Mouse (Mus musculus) megakaryocyte, embryonic 14.5 days (primary cell): ENCODE data around the gene Scube2.

Experiments
- FLI1 ChIP-seq: IDR thresholded peaks from 2 replicates; pipeline ENCODE4 v1.6.1; 2012; ENCODE audit warnings: low read length, inconsistent platforms, mixed read lengths
- GATA1 ChIP-seq: IDR thresholded peaks from 3 replicates; pipeline ENCODE4 v1.6.1; 2012; ENCODE audit warnings: mixed read lengths, low read length, inconsistent platforms, borderline replicate concordance

- no peak for TF ChIP-seq GATA1
- TF ChIP-seq FLI1: no peak
These were observed 5.8 kb upstream of the Scube2 start for GRCm38 (mm10) chr7:109871232-109871631.
